Mouse (Mus musculus) midbrain, postnatal 0 days (tissue): ENCODE results near the gene Smap2. TPM values are rescaled to one million over a fixed set of nuclear protein-coding genes. Genes with fewer than 3 reads are reported as not detected.

Experiments
- ATAC-seq: fragments of 200-750 bp; cut with Nextera tagmentation; 2 replicates; pipeline ENCODE4 v1.8.0; 2017; ENCODE audit warnings: moderate number of reproducible peaks, mild to moderate bottlenecking, moderate TSS enrichment, moderate library complexity; ENCODE audit not compliant: low FRiP score
- DNase-seq: peaks from one replicate; pipeline ENCODE4 v3.0.0-alpha.2; 2015; ENCODE audit warnings: low spot score
- H3K27ac ChIP-seq: fragments of 300-500 bp; sonication (generic); 2 replicates; pipeline ENCODE4 v1.5.1; 2014; ENCODE audit warnings: low read depth, mild to moderate bottlenecking, low read length, mixed read lengths
- H3K27me3 ChIP-seq: fragments of 300-500 bp; sonication (generic); 2 replicates; pipeline ENCODE4 v1.6.1; 2014; ENCODE audit warnings: low read length, control low read depth, mixed read lengths; ENCODE audit not compliant: insufficient read depth
- H3K36me3 ChIP-seq: fragments of 300-500 bp; sonication (generic); 2 replicates; pipeline ENCODE4 v1.6.1; 2014; ENCODE audit warnings: low read length, control low read depth, mixed read lengths; ENCODE audit not compliant: insufficient read depth
- H3K4me1 ChIP-seq: fragments of 300-500 bp; sonication (generic); 2 replicates; pipeline ENCODE4 v1.6.1; 2014; ENCODE audit warnings: mild to moderate bottlenecking, control low read depth, antibody characterized with exemption, low read length, mixed read lengths; ENCODE audit not compliant: insufficient read depth
- H3K4me2 ChIP-seq: fragments of 300-500 bp; sonication (generic); 2 replicates; pipeline ENCODE4 v1.6.1; 2014; ENCODE audit warnings: low read depth, mild to moderate bottlenecking, low read length, mixed read lengths; ENCODE audit not compliant: poor library complexity, severe bottlenecking
- H3K4me3 ChIP-seq: fragments of 300-500 bp; sonication (generic); 2 replicates; pipeline ENCODE4 v1.5.1; 2014; ENCODE audit warnings: low read depth, mild to moderate bottlenecking, low read length, moderate library complexity
- H3K9ac ChIP-seq: fragments of 300-500 bp; sonication (generic); replicated peaks from 2 replicates; pipeline ENCODE4 v1.6.1; 2014; ENCODE audit warnings: mild to moderate bottlenecking, low read length, moderate library complexity, mixed read lengths; ENCODE audit not compliant: poor library complexity, severe bottlenecking
- H3K9me3 ChIP-seq: fragments of 300-500 bp; sonication (generic); 2 replicates; pipeline ENCODE4 v1.6.1; 2016; ENCODE audit warnings: low read length, control low read depth
- CTCF ChIP-seq: IDR thresholded peaks from 2 replicates; pipeline ENCODE4 v1.5.1; 2016; ENCODE audit warnings: antibody characterized with exemption, mild to moderate bottlenecking
- WGBS: fragments of 180-500 bp; shearing (Covaris S2); extraction: QIAGEN DNeasy Blood & Tissue Kit; methylation state at CpG from one replicate; pipeline ENCODE4 v1.1.7; 2014; 5-methylcytosine and 5-hydroxymethylcytosine counted together
- polyA plus RNA-seq: library from polyadenylated mRNA; unstranded; fragments of >200 nt; fragmentation: Nextera tagmentation; extraction: Ambion mirVana; gene quantifications from 2 replicates; pipeline ENCODE4 v1.2.1, GENCODE M21; 2015
- total RNA-seq: library from RNA; depleted of rRNA; stranded (reverse); fragments of >200 nt; gene quantifications from 2 replicates; pipeline ENCODE4 v1.2.3, GENCODE M21; 2014

Gene Smap2
- total and polyA plus RNA-seq, 2 experiments from 2014 or later = 45.5 to 91.6 TPM

GRCm38 (mm10) chr4:120969382-120970146 lies 47.5 kb downstream of the Smap2 start:
- TF ChIP-seq CTCF = peak; percentile 76
- ATAC-seq (peak; percentile 72; the same call in 1 of the 2 replicates), DNase-seq (peak; percentile 49)
- no peak overlapping the region for H3K27ac ChIP-seq
- H3K9ac ChIP-seq = no peak overlapping the region
- 72% methylated on average over 5 of the region's 5 CpGs for WGBS
- peaks cover 50% of the 10 kb centered on the region for H3K36me3 ChIP-seq
- H3K4me1 ChIP-seq = no peaks in the 10 kb centered on the region
- H3K4me3 ChIP-seq = no peak overlapping the region
- H3K4me2 ChIP-seq = no peak overlapping the region
- no peaks in the 10 kb centered on the region for H3K9me3 ChIP-seq
- no peaks in the 10 kb centered on the region for H3K27me3 ChIP-seq

DNA sequence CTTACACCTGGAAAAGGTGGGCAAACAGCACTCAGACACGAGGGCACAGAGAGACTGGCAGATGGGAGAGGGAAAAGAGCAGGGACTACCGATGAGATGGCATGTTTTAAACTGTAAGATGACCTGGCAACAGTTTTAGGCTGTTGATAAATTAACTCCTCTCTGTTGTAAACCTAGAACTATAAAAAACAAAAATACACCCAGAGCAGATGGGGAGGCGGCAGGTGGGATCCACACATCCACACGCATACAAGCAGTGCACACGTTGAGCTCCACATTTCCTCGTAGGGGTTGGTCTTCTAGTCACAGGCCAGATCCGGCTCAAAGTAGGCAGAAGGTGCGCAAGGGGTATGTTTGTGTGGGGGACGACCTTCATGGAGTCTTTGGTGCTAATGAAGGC lies 48.6 kb downstream of the Smap2 start:
- H3K9ac ChIP-seq = no peak overlapping the region
- ATAC-seq (no peak), DNase-seq (no peak)
- no peak overlapping the region for H3K4me2 ChIP-seq
- H3K9me3 ChIP-seq = no peaks in the 10 kb centered on the region
- H3K4me3 ChIP-seq = no peak overlapping the region
- no peak for TF ChIP-seq CTCF
- H3K4me1 ChIP-seq = no peaks in the 10 kb centered on the region
- WGBS = 91% methylated on average over 9 of the region's 9 CpGs
- H3K27me3 ChIP-seq = no peaks in the 10 kb centered on the region
- no peak overlapping the region for H3K27ac ChIP-seq
- peaks cover 42% of the 10 kb centered on the region for H3K36me3 ChIP-seq

DNA sequence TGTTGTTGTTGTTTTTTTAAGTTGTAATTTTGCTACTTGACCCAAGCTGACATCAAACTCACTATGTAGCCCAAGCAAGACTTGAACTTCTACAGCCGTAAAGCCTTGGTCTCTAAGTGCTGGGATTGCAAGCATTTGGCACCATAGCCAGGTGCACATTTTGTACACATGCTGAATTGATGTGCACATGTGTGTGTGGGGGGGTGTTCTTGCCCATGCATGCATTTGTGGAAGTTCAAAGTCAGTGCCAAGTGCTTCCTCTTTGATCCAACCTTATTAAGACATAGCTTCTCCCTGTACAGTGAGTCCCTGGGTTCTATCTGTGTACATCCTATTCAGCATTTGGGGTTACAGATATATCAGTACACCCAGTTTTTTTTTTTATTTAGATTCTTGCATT lies 61.5 kb downstream of the Smap2 start:
- DNase-seq = no peak
- WGBS = 92% methylated on average over 1 of the region's 1 CpGs
- TF ChIP-seq CTCF = no peak

GRCm38 (mm10) chr4:120953667-120954066 lies 63.4 kb downstream of the Smap2 start:
- Histone ChIP-seq H3K36me3 (no peaks in the 10 kb centered on the region), H3K4me3 (no peak overlapping the region), H3K27me3 (no peaks in the 10 kb centered on the region), H3K9ac (no peak overlapping the region), H3K4me1 (no peaks in the 10 kb centered on the region; the same call in 1 of the 2 replicates), H3K27ac (no peak overlapping the region), H3K4me2 (no peak overlapping the region), H3K9me3 (no peaks in the 10 kb centered on the region)
- ATAC-seq = no peak
- DNase-seq = peak; percentile 6
- WGBS = 69% methylated on average over 1 of the region's 1 CpGs
- TF ChIP-seq CTCF = no peak

More for the DNA sequence above, 61.5 kb downstream of the Smap2 start:
- Histone ChIP-seq H3K9me3 (no peaks in the 10 kb centered on the region), H3K4me2 (no peak overlapping the region), H3K4me1 (no peaks in the 10 kb centered on the region; the same call in 1 of the 2 replicates), H3K9ac (no peak overlapping the region), H3K4me3 (no peak overlapping the region), H3K27ac (no peak overlapping the region), H3K27me3 (no peaks in the 10 kb centered on the region), H3K36me3 (no peaks in the 10 kb centered on the region)
- no peak for ATAC-seq

GRCm38 (mm10) chr4:120953038-120953437 lies 64.0 kb downstream of the Smap2 start:
- H3K27me3 ChIP-seq = no peaks in the 10 kb centered on the region
- H3K4me2 ChIP-seq = no peak overlapping the region
- no peaks in the 10 kb centered on the region for H3K36me3 ChIP-seq
- no peak overlapping the region for H3K27ac ChIP-seq
- ATAC-seq = no peak
- 82% methylated on average over 4 of the region's 4 CpGs for WGBS
- TF ChIP-seq CTCF = no peak
- no peak overlapping the region for H3K9ac ChIP-seq
- no peak for DNase-seq
- H3K9me3 ChIP-seq = no peaks in the 10 kb centered on the region
- H3K4me1 ChIP-seq = no peaks in the 10 kb centered on the region; the same call in 1 of the 2 replicates
- H3K4me3 ChIP-seq = no peak overlapping the region

DNA sequence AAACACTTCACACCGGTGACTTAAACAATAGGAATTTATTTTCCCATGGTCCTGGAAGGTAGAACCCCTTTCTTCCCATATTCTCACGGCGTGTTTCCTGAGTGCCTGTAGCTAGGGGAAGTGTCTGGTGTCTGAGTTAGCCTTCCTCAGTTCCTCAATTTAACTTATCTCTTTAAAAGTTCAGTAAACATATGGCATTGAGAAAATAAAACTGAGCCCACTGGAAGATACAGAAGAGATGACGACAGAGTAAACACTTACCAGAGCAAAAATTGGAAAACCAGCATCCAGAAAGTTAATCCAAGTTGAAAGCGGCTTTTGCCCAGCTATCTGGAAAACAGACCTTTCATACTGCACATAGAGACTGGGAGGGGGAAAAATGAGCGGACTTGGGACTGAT lies 64.9 kb downstream of the Smap2 start:
- 30% methylated on average over 6 of the region's 6 CpGs for WGBS
- no peaks in the 10 kb centered on the region for H3K27me3 ChIP-seq
- ATAC-seq = no peak
- no peaks in the 10 kb centered on the region for H3K36me3 ChIP-seq
- peak overlapping the region; percentile 82 for H3K4me2 ChIP-seq
- no peaks in the 10 kb centered on the region; the same call in 1 of the 2 replicates for H3K4me1 ChIP-seq
- no peaks in the 10 kb centered on the region for H3K9me3 ChIP-seq
- TF ChIP-seq CTCF = no peak
- H3K9ac ChIP-seq = peak overlapping the region; percentile 58; the same call in 1 of the 2 replicates
- peak overlapping the region; percentile 75 for H3K4me3 ChIP-seq
- H3K27ac ChIP-seq = no peak overlapping the region
- DNase-seq = no peak
